Mouse (Mus musculus) thymus, adult 2 months (tissue): ENCODE measurements around the gene Dab2ip. TPM values are rescaled to one million over a fixed set of nuclear protein-coding genes. Genes with fewer than 3 reads are reported as not detected.

ENCODE experiments used
- DNase-seq: peaks from one replicate; pipeline ENCODE4 v3.0.0; 2021
- H3K27ac ChIP-seq: fragments of 200-500 bp; 2 replicates; pipeline ENCODE4 v1.5.1; 2012; ENCODE audit warnings: low read length, control low read depth; ENCODE audit not compliant: control insufficient read depth, insufficient read depth
- H3K27me3 ChIP-seq: fragments of 200-500 bp; 2 replicates; pipeline ENCODE4 v1.6.1; 2012; ENCODE audit warnings: mild to moderate bottlenecking, low read length, moderate library complexity, mixed read lengths; ENCODE audit not compliant: control insufficient read depth, insufficient read depth
- H3K36me3 ChIP-seq: fragments of 200-500 bp; 2 replicates; pipeline ENCODE4 v1.6.1; 2012; ENCODE audit warnings: mild to moderate bottlenecking, low read length, moderate library complexity; ENCODE audit not compliant: control insufficient read depth, insufficient read depth
- H3K4me1 ChIP-seq: fragments of 200-500 bp; replicated peaks from 2 replicates; pipeline ENCODE4 v1.6.1; 2012; ENCODE audit warnings: low read length; ENCODE audit not compliant: control insufficient read depth, insufficient read depth
- H3K4me3 ChIP-seq: fragments of 200-500 bp; 2 replicates; pipeline ENCODE4 v1.5.1; 2012; ENCODE audit warnings: mild to moderate bottlenecking, low read length, control low read depth, moderate library complexity; ENCODE audit not compliant: control insufficient read depth, insufficient read depth
- CTCF ChIP-seq: fragments of 200-500 bp; IDR thresholded peaks from 2 replicates; pipeline ENCODE4 v1.5.1; 2012; ENCODE audit warnings: mild to moderate bottlenecking, control low read depth, low read length, moderate library complexity, borderline replicate concordance; ENCODE audit not compliant: control insufficient read depth, poor library complexity, insufficient read depth; ENCODE audit errors: extremely low read depth
- POLR2A ChIP-seq: fragments of 200-500 bp; IDR thresholded peaks from 2 replicates; pipeline ENCODE4 v1.6.1; 2012; ENCODE audit warnings: mild to moderate bottlenecking, low read length, control low read depth, moderate library complexity; ENCODE audit not compliant: control insufficient read depth, poor library complexity, insufficient read depth; ENCODE audit errors: extremely low read depth
- WGBS: fragments of 180-500 bp; shearing (Covaris S2); methylation state at CpG from one replicate; pipeline ENCODE4 v1.1.7; 2018; 5-methylcytosine and 5-hydroxymethylcytosine counted together
- polyA plus RNA-seq: library from polyadenylated mRNA; depleted of rRNA; stranded (reverse); fragments of >200 nt; gene quantifications from 2 replicates; pipeline ENCODE4 v1.2.3, GENCODE M21; 2012

Dab2ip gene
- polyA plus RNA-seq, 1 experiment, result 36.2 TPM

- no peaks in the 10 kb centered on the region for H3K36me3 ChIP-seq
- no peaks in the 10 kb centered on the region for H3K4me1 ChIP-seq
- H3K27ac ChIP-seq, result no peak overlapping the region
- WGBS, result 49% methylated on average over 1 of the region's 1 CpGs
- no peak overlapping the region for H3K4me3 ChIP-seq
- TF ChIP-seq POLR2A (no peak), CTCF (no peak)
- DNase-seq, result no peak
- no peaks in the 10 kb centered on the region for H3K27me3 ChIP-seq
Measured at GRCm38 (mm10) chr2:35716175-35716574, 158.1 kb downstream of the Dab2ip start.

- Histone ChIP-seq H3K4me1 (no peaks in the 10 kb centered on the region), H3K27me3 (no peaks in the 10 kb centered on the region), H3K4me3 (no peak overlapping the region), H3K36me3 (no peaks in the 10 kb centered on the region), H3K27ac (no peak overlapping the region)
- 92% methylated on average over 5 of the region's 5 CpGs for WGBS
- DNase-seq, result no peak
- no peak for TF ChIP-seq CTCF
- TF ChIP-seq POLR2A, result no peak
Measured at GRCm38 (mm10) chr2:35718003-35718500, 160.0 kb downstream of the Dab2ip start.

- TF ChIP-seq POLR2A (no peak), CTCF (no peak)
- WGBS, result 97% methylated on average over 9 of the region's 9 CpGs
- DNase-seq, result no peak
- H3K4me1 ChIP-seq, result no peaks in the 10 kb centered on the region
- no peak overlapping the region for H3K4me3 ChIP-seq
- no peaks in the 10 kb centered on the region for H3K27me3 ChIP-seq
- H3K36me3 ChIP-seq, result no peaks in the 10 kb centered on the region
- no peak overlapping the region for H3K27ac ChIP-seq
Measured at GRCm38 (mm10) chr2:35718662-35719061, 160.6 kb downstream of the Dab2ip start.

- DNase-seq, result no peak
- H3K36me3 ChIP-seq, result no peaks in the 10 kb centered on the region
- H3K4me3 ChIP-seq, result no peak overlapping the region
- no peak for TF ChIP-seq POLR2A
- WGBS, result 96% methylated on average over 12 of the region's 12 CpGs
- H3K27ac ChIP-seq, result no peak overlapping the region
- H3K27me3 ChIP-seq, result no peaks in the 10 kb centered on the region
- H3K4me1 ChIP-seq, result no peaks in the 10 kb centered on the region
Measured at GRCm38 (mm10) chr2:35719230-35720005, 161.4 kb downstream of the Dab2ip start.

- DNase-seq, result no peak
- H3K36me3 ChIP-seq, result no peaks in the 10 kb centered on the region
- H3K27me3 ChIP-seq, result no peaks in the 10 kb centered on the region
- WGBS, result 97% methylated on average over 12 of the region's 12 CpGs
- no peaks in the 10 kb centered on the region for H3K4me1 ChIP-seq
- TF ChIP-seq CTCF, result no peak
- no peak for TF ChIP-seq POLR2A
- H3K27ac ChIP-seq, result no peak overlapping the region
- H3K4me3 ChIP-seq, result no peak overlapping the region
Measured at GRCm38 (mm10) chr2:35720104-35720503, 162.0 kb downstream of the Dab2ip start.

- Histone ChIP-seq H3K27me3 (no peaks in the 10 kb centered on the region), H3K4me3 (no peak overlapping the region), H3K36me3 (no peaks in the 10 kb centered on the region), H3K4me1 (no peaks in the 10 kb centered on the region), H3K27ac (no peak overlapping the region)
- no peak for DNase-seq
- TF ChIP-seq CTCF, result no peak
- WGBS, result 97% methylated on average over 13 of the region's 13 CpGs
Measured at GRCm38 (mm10) chr2:35720550-35720949, 162.5 kb downstream of the Dab2ip start.

GRCm38 (mm10) chr2:35720956-35721355 is 162.9 kb downstream of the Dab2ip start:
- Histone ChIP-seq H3K4me3 (no peak overlapping the region), H3K36me3 (no peaks in the 10 kb centered on the region), H3K27me3 (no peaks in the 10 kb centered on the region), H3K4me1 (no peaks in the 10 kb centered on the region), H3K27ac (no peak overlapping the region)
- no peak for DNase-seq
- 93% methylated on average over 9 of the region's 9 CpGs for WGBS
- TF ChIP-seq POLR2A, result no peak
- no peak for TF ChIP-seq CTCF
